Mouse (Mus musculus): Measurements from ENCODE around the gene Prr5l. TPM values are rescaled to one million over a fixed set of nuclear protein-coding genes. Genes with fewer than 3 reads are reported as not detected.

Prr5l gene
- total RNA-seq, 2 experiments from 2014 or later = 5.1 to 7.7 TPM

DNA sequence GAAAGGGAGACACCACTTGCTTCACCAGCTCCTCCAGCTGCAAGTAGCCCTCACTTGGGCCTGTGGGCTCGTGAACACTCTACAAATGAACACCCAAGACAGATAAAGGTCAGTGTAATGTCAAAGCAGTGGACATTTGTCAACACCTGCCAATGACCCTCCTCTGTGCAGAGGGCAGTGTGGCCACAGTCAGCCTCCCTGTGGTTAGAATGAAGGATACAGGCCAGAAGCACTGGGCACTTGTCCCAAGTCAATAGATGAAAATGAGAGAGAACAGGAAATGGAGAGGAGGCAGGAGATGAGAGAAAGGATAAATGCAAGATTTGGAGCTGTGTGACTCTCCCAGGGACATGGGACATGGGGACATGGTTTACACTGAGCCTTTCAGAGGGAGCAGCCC, 153.4 kb downstream of the Prr5l start:
- intact Hi-C loops (cut with DNase I) = no loop called here
- H3K27ac ChIP-seq = no peak overlapping the region
- TF ChIP-seq CTCF (IDR thresholded peaks at IDR 0.05) = no peak
- no peak overlapping the region for H3K4me3 ChIP-seq
- DNase-seq (ENCODE audit: extremely low spot score in 1 of 2, low spot score in 2 of 2) = no peak

DNA sequence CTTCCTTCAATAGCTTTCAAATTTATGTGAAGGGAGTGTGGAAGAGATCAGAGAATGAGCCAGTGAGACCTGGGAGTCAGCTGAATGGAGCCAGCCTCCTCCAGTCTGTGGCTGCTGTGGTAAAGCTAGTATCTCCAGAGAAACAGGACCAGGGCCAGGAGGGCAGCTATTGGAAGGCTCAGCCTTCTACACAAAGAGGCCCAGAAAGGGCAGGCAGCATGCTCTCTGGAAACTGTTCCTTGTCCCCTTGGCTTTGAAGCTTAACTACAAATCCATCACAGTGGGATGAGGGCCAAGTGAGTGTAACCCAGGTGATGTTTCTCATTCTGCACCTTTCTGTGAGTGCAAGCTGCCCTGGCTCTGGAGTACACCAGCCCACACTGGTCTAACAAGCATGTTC, 155.0 kb downstream of the Prr5l start:
- Histone ChIP-seq H3K4me3 (no peak overlapping the region), H3K27ac (no peak overlapping the region)
- no peak for DNase-seq (ENCODE audit: extremely low spot score in 1 of 2, low spot score in 2 of 2)
- no peak for TF ChIP-seq CTCF (IDR thresholded peaks at IDR 0.05)
- intact Hi-C loops (cut with DNase I) = no loop called here

GRCm38 (mm10) chr2:101723333-101723881, 159.4 kb downstream of the Prr5l start:
- no peak for DNase-seq (ENCODE audit: extremely low spot score in 1 of 2, low spot score in 2 of 2)
- intact Hi-C loops (cut with DNase I) = no loop called here
- no peak for TF ChIP-seq CTCF (IDR thresholded peaks at IDR 0.05)
- no peak overlapping the region for H3K4me3 ChIP-seq
- no peak overlapping the region for H3K27ac ChIP-seq

- DNase-seq (ENCODE audit: extremely low spot score in 1 of 2, low spot score in 2 of 2) = no peak
- Histone ChIP-seq H3K27ac (no peak overlapping the region; the same call in 1 of the 2 replicates), H3K4me3 (no peak overlapping the region)
- intact Hi-C loops (cut with DNase I) = no loop called here
- no peak for TF ChIP-seq CTCF (IDR thresholded peaks at IDR 0.05)
Observed at GRCm38 (mm10) chr2:101722370-101723332, 160.2 kb downstream of the Prr5l start.

GRCm38 (mm10) chr2:101721835-101722234, 161.0 kb downstream of the Prr5l start:
- intact Hi-C loops (cut with DNase I) = no loop called here
- no peak for DNase-seq (ENCODE audit: extremely low spot score in 1 of 2, low spot score in 2 of 2)
- H3K4me3 ChIP-seq = no peak overlapping the region
- H3K27ac ChIP-seq = no peak overlapping the region
- no peak for TF ChIP-seq CTCF (IDR thresholded peaks at IDR 0.05)

DNA sequence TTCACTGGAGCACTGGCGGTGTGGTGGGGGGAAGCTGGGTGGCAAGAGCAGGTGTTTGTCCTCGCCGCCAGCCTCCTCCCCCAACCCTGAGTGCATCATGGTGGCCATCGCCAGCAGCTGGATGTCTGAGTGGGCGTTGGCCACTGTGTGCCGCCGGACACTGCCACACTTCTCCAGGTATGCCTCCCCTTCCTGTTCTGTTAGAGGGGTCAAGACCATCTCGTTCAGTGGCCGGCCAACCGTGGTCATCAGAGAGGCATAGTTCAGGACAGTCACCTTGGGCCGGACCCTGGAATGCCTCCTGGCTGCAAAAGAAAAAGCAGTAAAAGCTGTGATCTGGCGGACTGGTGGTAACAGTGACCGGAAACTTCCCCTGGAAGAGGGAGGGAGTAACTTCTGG, 165.7 kb downstream of the Prr5l start:
- intact Hi-C loops (cut with DNase I) = loop anchor here (5.0 kb wide), 1 partner anchor 80 kb away; no protein-coding TSS in a partner anchor
- H3K27ac ChIP-seq = no peak overlapping the region
- TF ChIP-seq CTCF (IDR thresholded peaks at IDR 0.05) = no peak

GRCm38 (mm10) chr2:101715650-101716323, 167.0 kb downstream of the Prr5l start:
- intact Hi-C loops (cut with DNase I) = loop anchor here (5.0 kb wide), 1 partner anchor 82 kb away; no protein-coding TSS in a partner anchor

More for the DNA sequence above, 165.7 kb downstream of the Prr5l start:
- DNase-seq (ENCODE audit: extremely low spot score in 1 of 2, low spot score in 2 of 2) = no peak
- no peak overlapping the region for H3K4me3 ChIP-seq

DNA sequence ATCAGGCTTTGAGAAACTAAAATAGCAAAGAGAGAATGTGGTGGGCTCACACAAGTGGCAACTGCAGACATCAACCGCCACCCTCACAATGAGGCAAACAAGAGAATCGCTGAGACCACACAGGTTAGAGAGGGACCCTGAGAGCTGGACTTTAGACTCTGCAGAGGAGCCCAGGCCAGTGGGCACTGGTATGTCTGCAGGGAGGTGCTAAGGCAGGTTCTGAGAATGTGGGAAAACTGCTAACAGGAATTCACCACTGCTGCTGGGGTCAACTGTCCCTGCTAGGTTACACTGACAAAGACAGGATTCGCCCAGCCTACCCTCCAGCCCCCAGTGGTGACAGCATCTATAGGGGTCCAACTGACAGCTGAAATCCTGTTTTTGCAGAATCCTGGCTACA, 171.2 kb downstream of the Prr5l start:
- no peak for DNase-seq (ENCODE audit: extremely low spot score in 1 of 2, low spot score in 2 of 2)
- intact Hi-C loops (cut with DNase I) = no loop called here
- H3K27ac ChIP-seq = no peak overlapping the region
- no peak for TF ChIP-seq CTCF (IDR thresholded peaks at IDR 0.05)
- H3K4me3 ChIP-seq = no peak overlapping the region

More at GRCm38 (mm10) chr2:101715650-101716323, 167.0 kb downstream of the Prr5l start:
- DNase-seq (ENCODE audit: extremely low spot score in 1 of 2, low spot score in 2 of 2) = no peak
- Histone ChIP-seq H3K4me3 (no peak overlapping the region), H3K27ac (no peak overlapping the region)
- TF ChIP-seq CTCF (IDR thresholded peaks at IDR 0.05) = peak; percentile 58

DNA sequence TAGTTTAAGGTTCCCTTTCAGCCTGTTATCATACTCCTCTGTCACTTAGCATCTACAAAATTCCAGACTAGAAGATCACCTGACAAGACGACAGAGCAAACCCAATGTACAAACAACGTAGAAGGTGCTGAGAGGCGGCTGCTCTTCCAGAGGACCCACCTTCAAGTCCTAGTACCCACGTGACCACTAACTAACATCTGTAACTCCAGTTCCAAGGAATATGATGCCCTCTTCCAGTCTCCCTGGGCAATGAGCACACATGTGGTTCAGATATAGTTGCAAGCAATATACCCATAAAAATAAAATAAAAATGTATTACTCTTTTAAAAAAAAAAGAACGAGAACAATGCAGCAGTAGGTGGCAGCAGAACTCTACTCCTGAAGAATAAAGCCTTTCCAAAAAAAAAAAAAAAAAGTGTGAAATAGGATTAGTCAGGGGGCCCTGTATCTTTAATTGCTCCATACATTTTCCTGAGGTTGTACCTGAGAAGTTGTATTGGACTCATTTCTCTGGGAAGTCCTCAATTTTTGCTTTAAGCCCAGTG, 176.8 kb downstream of the Prr5l start:
- no peak overlapping the region for H3K27ac ChIP-seq
- no peak overlapping the region for H3K4me3 ChIP-seq
- DNase-seq (ENCODE audit: extremely low spot score in 1 of 2, low spot score in 2 of 2) = no peak
- intact Hi-C loops (cut with DNase I) = loop anchor here (2.0 to 5.0 kb wide), 3 partner anchors 121 to 746 kb away; partner anchors contain the start of gene Fjx1
- TF ChIP-seq CTCF (IDR thresholded peaks at IDR 0.05) = peak; percentile 76

- TF ChIP-seq CTCF (IDR thresholded peaks at IDR 0.05) = no peak
- Histone ChIP-seq H3K4me3 (no peak overlapping the region), H3K27ac (no peak overlapping the region)
- intact Hi-C loops (cut with DNase I) = no loop called here
- DNase-seq (ENCODE audit: extremely low spot score in 1 of 2, low spot score in 2 of 2) = no peak
Observed at GRCm38 (mm10) chr2:101699284-101699683, 183.5 kb downstream of the Prr5l start.

- Histone ChIP-seq H3K4me3 (no peak overlapping the region), H3K27ac (no peak overlapping the region)
- intact Hi-C loops (cut with DNase I) = no loop called here
- TF ChIP-seq CTCF (IDR thresholded peaks at IDR 0.05) = no peak
- DNase-seq (ENCODE audit: extremely low spot score in 1 of 2, low spot score in 2 of 2) = no peak
Observed at GRCm38 (mm10) chr2:101695584-101695983, 187.2 kb downstream of the Prr5l start.

All from left cerebral cortex, adult 2 months (tissue).